Mouse (Mus musculus) olfactory bulb, adult 2 months (tissue): ENCODE results near the gene Kirrel3. TPM values are rescaled to one million over a fixed set of nuclear protein-coding genes. Genes with fewer than 3 reads are reported as not detected.

Source experiments
- H3K27ac ChIP-seq: fragments of 200-500 bp; 2 replicates; pipeline ENCODE4 v1.5.1; 2012; ENCODE audit warnings: low read depth, low read length; ENCODE audit not compliant: insufficient read depth
- H3K4me1 ChIP-seq: fragments of 200-500 bp; 2 replicates; pipeline ENCODE4 v1.6.1; 2012; ENCODE audit warnings: low read length; ENCODE audit not compliant: control insufficient read depth, insufficient read depth
- H3K4me3 ChIP-seq: fragments of 200-500 bp; 2 replicates; pipeline ENCODE4 v1.5.1; 2012; ENCODE audit warnings: mild to moderate bottlenecking, low read depth, low read length, moderate library complexity; ENCODE audit not compliant: insufficient read depth
- CTCF ChIP-seq: fragments of 200-500 bp; IDR thresholded peaks from 2 replicates; pipeline ENCODE4 v1.5.1; 2012; ENCODE audit warnings: low read depth, mild to moderate bottlenecking, low read length, moderate library complexity; ENCODE audit not compliant: insufficient read depth
- POLR2A ChIP-seq: fragments of 200-500 bp; IDR thresholded peaks from 2 replicates; pipeline ENCODE4 v1.6.1; 2012; ENCODE audit warnings: mild to moderate bottlenecking, low read depth, low read length, moderate library complexity; ENCODE audit not compliant: insufficient read depth
- whole genome bisulfite sequencing: fragments of 180-500 bp; shearing (Covaris S2); methylation state at CpG from one replicate; pipeline ENCODE4 v1.1.7; 2018; 5-methylcytosine and 5-hydroxymethylcytosine counted together
- polyA plus RNA-seq: library from polyadenylated mRNA; stranded (reverse); fragments of >200 nt; gene quantifications from 2 replicates; pipeline ENCODE4 v1.2.4, GENCODE M21; 2012; ENCODE audit warnings: low replicate concordance; ENCODE audit not compliant: missing spikeins, insufficient read depth, insufficient read length

Kirrel3 gene
- polyA plus RNA-seq, 1 experiment, result not detected

DNA sequence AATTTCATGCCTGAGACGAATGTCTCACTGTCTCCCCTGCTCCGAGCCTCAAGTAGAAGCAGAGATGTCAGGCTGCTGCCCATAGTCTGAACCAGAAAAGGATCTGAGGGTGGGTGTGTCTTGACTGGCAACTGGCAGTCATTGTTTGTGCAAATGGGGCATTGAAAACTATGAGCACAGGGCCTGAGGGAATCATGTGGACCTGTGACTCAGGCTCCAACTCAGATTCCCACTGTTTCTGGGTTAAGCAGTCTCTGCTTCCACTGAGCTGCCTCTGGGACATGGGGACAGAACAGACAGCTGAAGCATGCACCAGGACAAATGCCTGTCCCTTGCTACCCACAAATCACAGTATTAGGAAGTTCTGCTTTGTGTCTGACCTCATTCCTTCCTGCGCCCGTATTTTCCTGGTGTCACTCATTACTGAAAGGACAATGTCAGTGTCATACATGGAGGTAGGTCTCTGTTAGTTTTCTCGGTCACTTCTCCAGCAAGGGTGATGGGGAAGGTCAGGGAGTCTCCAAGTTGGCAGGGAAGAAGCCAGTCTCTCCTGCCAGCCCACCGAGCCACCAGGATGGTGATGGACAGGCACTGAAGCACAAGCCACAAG, 484.3 kb downstream of the Kirrel3 start:
- H3K4me1 ChIP-seq, result peaks cover 16% of the 10 kb centered on the region; the same call in 1 of the 2 replicates
- WGBS, result 63% methylated on average over 6 of the region's 6 CpGs
- no peak overlapping the region for H3K27ac ChIP-seq
- TF ChIP-seq POLR2A, result no peak
- no peak for TF ChIP-seq CTCF
- no peak overlapping the region for H3K4me3 ChIP-seq

DNA sequence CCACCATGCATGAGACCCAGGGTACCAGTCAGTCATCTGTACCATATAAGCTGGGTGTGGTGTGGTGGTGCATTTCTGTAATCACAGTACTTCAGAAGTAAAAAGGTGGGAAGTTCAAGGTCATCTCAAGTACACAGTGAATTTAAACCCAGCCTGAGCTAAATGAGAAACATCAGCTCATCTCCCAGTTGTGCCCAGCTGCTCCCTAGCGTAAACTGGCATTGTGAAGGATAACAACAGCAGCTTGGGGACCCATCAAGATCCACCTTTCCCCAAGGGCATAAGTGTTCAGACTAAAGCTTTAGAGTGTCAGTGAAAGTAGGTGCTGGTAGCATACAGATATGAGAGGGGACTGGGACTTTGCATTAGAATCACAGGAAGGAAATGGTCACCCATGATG, 488.6 kb downstream of the Kirrel3 start:
- WGBS, result 97% methylated on average over 1 of the region's 1 CpGs
- H3K27ac ChIP-seq, result no peak overlapping the region
- no peak for TF ChIP-seq CTCF
- no peak for TF ChIP-seq POLR2A
- peaks cover 19% of the 10 kb centered on the region; the same call in 1 of the 2 replicates for H3K4me1 ChIP-seq
- no peak overlapping the region for H3K4me3 ChIP-seq

DNA sequence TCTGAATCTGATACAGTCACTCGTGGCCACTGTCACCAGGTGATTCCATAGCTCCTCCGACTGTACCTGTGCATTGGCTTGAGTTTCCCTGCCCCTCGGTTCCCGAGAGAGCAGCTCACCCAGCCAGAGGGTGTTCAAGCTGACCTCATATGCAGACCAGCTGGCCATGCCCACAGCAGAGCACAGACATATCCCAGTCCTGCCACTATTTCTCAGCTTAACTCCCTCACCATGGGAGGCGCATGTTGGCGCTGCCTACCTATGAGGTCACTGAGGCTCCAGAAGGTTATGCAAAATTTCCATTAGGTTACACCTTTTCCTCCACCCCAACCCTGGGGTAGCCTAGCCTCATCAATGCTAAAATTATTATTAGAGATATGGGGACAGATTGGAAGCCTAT, 489.6 kb downstream of the Kirrel3 start:
- Histone ChIP-seq H3K27ac (no peak overlapping the region), H3K4me1 (peaks cover 14% of the 10 kb centered on the region; the same call in 1 of the 2 replicates), H3K4me3 (no peak overlapping the region)
- 96% methylated on average over 6 of the region's 6 CpGs for WGBS
- TF ChIP-seq CTCF, result no peak
- no peak for TF ChIP-seq POLR2A

GRCm38 (mm10) chr9:34976596-34977462, 491.1 kb downstream of the Kirrel3 start:
- 80% methylated on average over 8 of the region's 8 CpGs for WGBS
- H3K27ac ChIP-seq, result no peak overlapping the region
- H3K4me3 ChIP-seq, result no peak overlapping the region
- TF ChIP-seq CTCF (no peak), POLR2A (no peak)
- peaks cover 3% of the 10 kb centered on the region; the same call in 1 of the 2 replicates for H3K4me1 ChIP-seq

DNA sequence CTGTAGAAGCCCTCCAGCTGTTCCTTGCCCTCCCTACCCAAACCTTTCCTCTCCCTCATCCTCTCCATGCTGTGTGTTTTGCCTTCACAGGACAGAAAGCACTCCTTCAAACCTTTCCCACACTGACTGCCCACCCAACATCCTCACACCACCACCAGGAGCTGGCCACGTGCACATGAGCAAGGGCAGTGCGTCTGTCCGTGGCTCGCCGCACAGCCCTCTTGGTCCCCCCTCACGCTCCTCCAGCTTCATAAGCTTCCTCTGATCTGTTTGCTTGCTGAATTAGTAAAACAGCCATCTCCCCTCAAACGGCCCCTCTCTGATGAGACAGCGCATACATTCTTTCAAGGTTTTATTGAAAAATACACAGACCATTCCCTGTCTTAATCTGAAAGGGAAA, 492.0 kb downstream of the Kirrel3 start:
- H3K4me3 ChIP-seq, result no peak overlapping the region
- 80% methylated on average over 8 of the region's 8 CpGs for WGBS
- H3K4me1 ChIP-seq, result peaks cover 3% of the 10 kb centered on the region; the same call in 1 of the 2 replicates

GRCm38 (mm10) chr9:34978229-34978628, 492.5 kb downstream of the Kirrel3 start:
- no peak overlapping the region for H3K27ac ChIP-seq
- TF ChIP-seq POLR2A (no peak), CTCF (no peak)
- H3K4me1 ChIP-seq, result peaks cover 3% of the 10 kb centered on the region; the same call in 1 of the 2 replicates
- 88% methylated on average over 3 of the region's 3 CpGs for WGBS
- no peak overlapping the region for H3K4me3 ChIP-seq

More for the DNA sequence above, 492.0 kb downstream of the Kirrel3 start:
- TF ChIP-seq CTCF (no peak), POLR2A (no peak)
- H3K27ac ChIP-seq, result no peak overlapping the region

GRCm38 (mm10) chr9:34980516-34981265, 495.0 kb downstream of the Kirrel3 start:
- no peak overlapping the region for H3K27ac ChIP-seq
- H3K4me3 ChIP-seq, result no peak overlapping the region
- 95% methylated on average over 5 of the region's 5 CpGs for WGBS
- peaks cover 9% of the 10 kb centered on the region for H3K4me1 ChIP-seq
- no peak for TF ChIP-seq POLR2A
- no peak for TF ChIP-seq CTCF

GRCm38 (mm10) chr9:34983513-34984462, 498.1 kb downstream of the Kirrel3 start:
- 40% methylated on average over 12 of the region's 12 CpGs for WGBS
- TF ChIP-seq POLR2A (no peak), CTCF (no peak)
- H3K4me3 ChIP-seq, result no peak overlapping the region
- H3K27ac ChIP-seq, result no peak overlapping the region
- peaks cover 24% of the 10 kb centered on the region for H3K4me1 ChIP-seq
